Mouse (Mus musculus) Patski (cell line): ENCODE measurements around the gene Cysrt1. TPM values are rescaled to one million over a fixed set of nuclear protein-coding genes. Genes with fewer than 3 reads are reported as not detected.

Source experiments
- ATAC-seq: fragments of 100-300 bp; one replicate; pipeline ENCODE4 v1.8.0; 2021
- CTCF ChIA-PET: fragments of 350-600 bp; sonication (Branson Sonifier 250); formaldehyde crosslinking; loops from one replicate; lab custom pipeline; 2022; ENCODE audit warnings: inconsistent platforms; lab: Charles Lee
- POLR2A ChIA-PET: fragments of 350-600 bp; sonication (Branson Sonifier 250); formaldehyde crosslinking; loops from one replicate; lab custom pipeline; 2022; ENCODE audit warnings: antibody characterized with exemption, inconsistent platforms; lab: Charles Lee
- DNase-seq: peaks from one replicate; pipeline ENCODE4 v3.0.0-alpha.2; 2011; ENCODE audit warnings: low read depth, low spot score
- H3K27me3 ChIP-seq: fragments of 371-371 bp; one replicate; pipeline ENCODE4 v1.5.1; 2021
- CTCF ChIP-seq: fragments of 100-300 bp; IDR thresholded peaks from one replicate; pipeline ENCODE4 v1.5.1; 2021
- in situ Hi-C: fragments of 300-500 bp; cut with MboI; formaldehyde crosslinking; loops from 3 replicates; pipeline ENCODE4 v1.11.1; 2018; ENCODE audit warnings: low pct_unique_long_range_greater_than_20kb, mixed read lengths
- polyA plus RNA-seq: library from polyadenylated mRNA; unstranded; gene quantifications from one replicate; pipeline ENCODE4 v1.2.3, GENCODE M21; 2021

Gene Cysrt1
- polyA plus RNA-seq, 1 experiment from 2014 or later: not detected

- DNase-seq: no peak
Observed at GRCm38 (mm10) chr2:25217666-25218065, 24.6 kb downstream of the Cysrt1 start.

DNA sequence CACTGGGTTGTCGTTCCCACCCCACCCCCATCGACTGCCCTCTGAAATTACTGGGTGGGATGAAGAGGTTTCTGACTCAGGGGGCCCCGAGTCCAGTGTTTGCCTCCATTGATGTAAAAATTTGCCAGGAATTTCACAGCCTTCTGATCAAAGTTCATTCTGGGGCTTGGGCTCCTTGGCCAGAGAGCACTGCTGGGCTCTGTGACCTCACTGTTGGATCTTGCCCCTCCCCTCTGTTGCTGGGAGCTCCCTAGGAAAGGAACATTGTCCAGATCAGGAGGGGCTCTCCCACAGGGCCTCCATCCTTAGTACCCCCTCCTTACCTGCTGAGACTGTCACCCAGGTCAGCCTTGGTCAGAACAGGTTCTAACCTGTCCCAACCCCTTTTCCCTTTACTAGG lies 27.8 kb downstream of the Cysrt1 start, which contains the start of gene Stpg3:
Stpg3 (minus strand) TSS at position 194 of the 400 bp plus-strand sequence.
- no peak for TF ChIP-seq CTCF
- ChIA-PET POLR2A (no interaction called here), CTCF (no interaction called here)
- DNase-seq (no peak), ATAC-seq (no peak)
- no peaks in the 10 kb centered on the region for H3K27me3 ChIP-seq
- in situ Hi-C loops: no loop called here

More at GRCm38 (mm10) chr2:25217666-25218065, 24.6 kb downstream of the Cysrt1 start:
- ChIA-PET CTCF (interaction anchor here (0.6 kb wide), 1 partner anchor 11 kb away, joined by 3 read pairs; no protein-coding TSS in a partner anchor), POLR2A (no interaction called here)
- TF ChIP-seq CTCF: no peak
- in situ Hi-C loops: no loop called here
- no peak for ATAC-seq
- H3K27me3 ChIP-seq: no peaks in the 10 kb centered on the region

DNA sequence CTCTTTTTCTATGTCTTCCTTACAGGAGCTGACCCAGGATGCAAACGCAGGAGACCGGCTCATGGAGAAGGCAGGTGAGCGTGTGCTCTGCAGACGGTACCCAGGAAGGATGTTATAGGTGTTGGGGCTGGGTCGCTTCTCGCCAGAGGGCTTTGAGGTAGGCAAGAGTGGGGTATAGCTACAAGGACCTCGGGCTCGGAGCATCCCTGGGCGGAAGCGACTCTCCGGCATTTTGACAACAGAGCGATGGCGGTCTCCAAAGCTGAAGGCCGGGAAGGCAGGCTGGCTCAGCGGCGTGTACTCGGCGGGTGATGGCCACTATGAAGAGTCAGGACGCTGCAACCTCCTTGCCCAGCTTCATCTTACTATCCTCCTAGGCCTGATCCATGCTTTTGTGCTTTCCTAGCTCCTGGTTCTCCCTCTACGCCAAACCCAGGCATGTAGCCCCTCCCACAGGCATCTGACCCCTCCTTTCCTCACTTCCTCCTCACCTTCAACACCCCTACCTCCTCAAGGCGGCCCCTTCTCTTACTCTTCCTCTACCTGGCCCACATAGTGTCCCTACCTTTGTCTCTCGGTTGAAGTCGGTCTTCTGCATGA lies 28.9 kb downstream of the Cysrt1 start:
- ATAC-seq: no peak
- in situ Hi-C loops: no loop called here
- H3K27me3 ChIP-seq: no peaks in the 10 kb centered on the region
- no peak for DNase-seq
- CTCF ChIA-PET: no interaction called here
- POLR2A ChIA-PET: interaction anchor here (0.8 kb wide), 1 partner anchor 10 kb away, joined by 3 read pairs; no protein-coding TSS in a partner anchor
- TF ChIP-seq CTCF: no peak

DNA sequence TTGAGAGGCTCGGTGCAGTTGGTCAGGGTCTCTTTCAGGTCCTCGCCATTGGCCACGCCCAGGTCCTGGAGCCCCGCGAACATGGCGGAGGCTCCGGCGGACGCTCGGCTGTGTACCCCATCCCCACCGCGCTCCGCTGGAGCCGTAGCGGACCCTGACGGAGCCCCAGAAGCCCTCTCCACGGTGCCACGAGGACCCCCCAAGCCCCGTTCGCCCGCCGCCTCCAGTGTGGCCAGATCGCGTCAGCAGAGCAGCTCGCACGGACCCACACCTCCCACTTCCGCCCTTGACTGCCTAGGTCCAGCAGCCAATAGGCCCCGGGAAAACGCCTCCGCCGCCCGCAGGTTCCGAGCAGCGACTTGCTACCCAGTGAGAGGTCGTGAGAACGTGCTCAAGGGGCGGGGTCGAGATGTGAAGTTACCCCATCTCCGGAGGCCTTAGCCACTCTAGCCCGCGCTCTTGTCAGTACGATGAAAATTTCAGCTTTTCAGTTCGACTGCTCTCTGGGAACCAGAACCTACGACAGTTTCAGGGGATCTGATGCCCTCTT lies 31.1 kb downstream of the Cysrt1 start, which contains the start of gene Nelfb:
Nelfb (minus strand) TSS at position 369 of the 550 bp plus-strand sequence.
- no peak for TF ChIP-seq CTCF

GRCm38 (mm10) chr2:25210686-25211085 lies 31.6 kb downstream of the Cysrt1 start:
- H3K27me3 ChIP-seq: no peaks in the 10 kb centered on the region
- ATAC-seq (no peak), DNase-seq (no peak)
- ChIA-PET CTCF (interaction anchor here (1.2 to 2.6 kb wide), 5 partner anchors 10 to 19 kb away, joined by 3 to 14 read pairs (median 5); partner anchors contain the start of gene Tor4a), POLR2A (interaction anchor here (0.6 to 1.4 kb wide), 5 partner anchors 9 to 261 kb away, joined by 3 to 5 read pairs (median 3); partner anchors contain the start of genes Tor4a, Tubb4b and Zmynd19)
- in situ Hi-C loops: no loop called here
- TF ChIP-seq CTCF: no peak

More for the DNA sequence above, 31.1 kb downstream of the Cysrt1 start, which contains the start of gene Nelfb:
- POLR2A ChIA-PET: interaction anchor here (1.0 to 1.2 kb wide), 2 partner anchors 10 to 13 kb away, joined by 5 read pairs; partner anchors contain the start of gene Tubb4b
- CTCF ChIA-PET: interaction anchor here (1.3 to 2.6 kb wide), 3 partner anchors 10 to 18 kb away, joined by 4 to 14 read pairs (median 5); no protein-coding TSS in a partner anchor
- DNase-seq (no peak), ATAC-seq (peak; percentile 71)
- H3K27me3 ChIP-seq: no peaks in the 10 kb centered on the region
- in situ Hi-C loops: no loop called here

DNA sequence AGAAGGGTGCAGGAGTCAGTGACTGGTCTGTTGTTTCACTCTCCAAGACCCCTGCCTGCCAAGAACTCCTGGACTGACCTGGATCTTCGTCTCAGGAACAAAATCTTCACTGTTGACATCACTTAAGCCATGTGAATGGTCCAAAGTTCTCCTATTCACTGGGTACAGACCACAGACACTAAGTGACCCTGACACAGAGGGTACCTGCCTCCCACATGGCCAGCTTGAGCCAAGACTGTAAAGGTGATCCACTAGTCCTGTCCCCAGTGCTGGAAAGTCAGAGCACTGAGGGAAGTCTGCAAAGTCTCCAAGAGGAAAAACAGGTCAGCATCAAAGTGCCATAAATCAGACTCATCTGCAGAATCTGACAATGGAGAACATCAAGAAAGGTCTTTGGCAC lies 34.7 kb downstream of the Cysrt1 start:
- TF ChIP-seq CTCF: no peak
- DNase-seq (no peak), ATAC-seq (no peak)
- H3K27me3 ChIP-seq: no peaks in the 10 kb centered on the region
- in situ Hi-C loops: no loop called here
- ChIA-PET CTCF (interaction anchor here (2.4 to 6.6 kb wide), 2 partner anchors 11 to 20 kb away, joined by 6 to 29 read pairs; partner anchors contain the start of gene Tor4a), POLR2A (no interaction called here)

- in situ Hi-C loops: no loop called here
- DNase-seq (no peak), ATAC-seq (no peak)
Observed at GRCm38 (mm10) chr2:25203631-25204214, 38.5 kb downstream of the Cysrt1 start.

GRCm38 (mm10) chr2:25200631-25201030 lies 41.6 kb downstream of the Cysrt1 start:
- no peaks in the 10 kb centered on the region for H3K27me3 ChIP-seq
- in situ Hi-C loops: no loop called here
- TF ChIP-seq CTCF: no peak
- DNase-seq (no peak), ATAC-seq (no peak)
- CTCF ChIA-PET: no interaction called here
- POLR2A ChIA-PET: no interaction called here

More at GRCm38 (mm10) chr2:25203631-25204214, 38.5 kb downstream of the Cysrt1 start:
- ChIA-PET CTCF (interaction anchor here (1.4 to 6.6 kb wide), 3 partner anchors 9 to 24 kb away, joined by 3 to 29 read pairs (median 9); no protein-coding TSS in a partner anchor), POLR2A (interaction anchor here (0.6 kb wide), 1 partner anchor 116 kb away, joined by 3 read pairs; no protein-coding TSS in a partner anchor)
- TF ChIP-seq CTCF: no peak
- H3K27me3 ChIP-seq: no peaks in the 10 kb centered on the region

DNA sequence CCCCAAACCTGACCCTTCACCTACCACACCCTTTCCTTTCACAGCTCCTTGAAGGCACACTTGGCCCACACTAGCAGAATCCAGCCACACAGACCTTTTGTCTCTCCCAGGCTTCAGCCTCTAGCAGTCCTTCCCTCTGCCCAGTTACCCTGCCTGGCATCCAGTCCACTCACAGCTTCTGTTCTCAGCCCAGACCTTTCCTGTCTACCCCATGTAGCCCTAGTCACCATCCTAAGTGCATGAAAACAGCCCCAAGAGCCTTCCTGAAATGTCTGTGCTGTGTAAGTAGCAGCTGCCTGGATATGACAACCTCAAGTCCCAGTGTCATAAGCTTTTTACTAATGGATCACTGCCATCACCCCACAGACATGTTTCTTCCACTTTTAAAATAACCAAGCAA lies 44.3 kb downstream of the Cysrt1 start:
- CTCF ChIA-PET: interaction anchor here (0.9 to 2.1 kb wide), 5 partner anchors 11 to 75 kb away, joined by 3 to 16 read pairs (median 5); partner anchors contain the start of genes Anapc2 and Ssna1
- in situ Hi-C loops: no loop called here
- POLR2A ChIA-PET: interaction anchor here (0.8 to 1.2 kb wide), 2 partner anchors 12 to 29 kb away, joined by 3 to 13 read pairs; no protein-coding TSS in a partner anchor
- TF ChIP-seq CTCF: no peak
- ATAC-seq (no peak), DNase-seq (no peak)
- H3K27me3 ChIP-seq: no peaks in the 10 kb centered on the region

GRCm38 (mm10) chr2:25197191-25197590 lies 45.1 kb downstream of the Cysrt1 start:
- no peak for TF ChIP-seq CTCF
- CTCF ChIA-PET: interaction anchor here (0.9 to 2.1 kb wide), 5 partner anchors 10 to 76 kb away, joined by 3 to 16 read pairs (median 6); partner anchors contain the start of genes Anapc2 and Ssna1

More at GRCm38 (mm10) chr2:25197191-25197590, 45.1 kb downstream of the Cysrt1 start:
- DNase-seq (no peak), ATAC-seq (no peak)
- no peaks in the 10 kb centered on the region for H3K27me3 ChIP-seq
- in situ Hi-C loops: no loop called here
- POLR2A ChIA-PET: interaction anchor here (0.8 to 1.2 kb wide), 3 partner anchors 13 to 30 kb away, joined by 3 to 13 read pairs (median 3); no protein-coding TSS in a partner anchor
